Comparison of ENCODE assay signal across 10 mouse cellular contexts in genomic region chr16:23374938-23375337, GRCm38 (mm10). TPM values are rescaled to one million over a fixed set of nuclear protein-coding genes. Genes with fewer than 3 reads are reported as not detected.
DNase-seq lines count a peak whose midpoint lies in the region; ATAC-seq and TF ChIP-seq lines count a peak whose summit lies in the region.
"Had no signal": no experiment of that assay in that cellular context is flagged by ENCODE, and none has a peak within 500 bp of the region (broad histone marks: within the 10 kb centered on the region; RNA-seq: fewer than 3 reads in every experiment).

No protein-coding gene starts in this region.

- no peaks in the 10 kb centered on the region for H3K27me3 ChIP-seq in hindbrain, embryonic 12.5 days

- H3K4me1 ChIP-seq in hindbrain, embryonic 12.5 days = no peaks in the 10 kb centered on the region

- TF ChIP-seq POLR2A in brain, embryonic 14.5 days (IDR thresholded peaks at IDR 0.05; ENCODE audit: borderline replicate concordance, extremely low read depth, insufficient read depth, insufficient read length, poor library complexity, severe bottlenecking) = no peak

- no peak overlapping the region for H3K4me3 ChIP-seq in hindbrain, embryonic 12.5 days

- no peak overlapping the region for H3K9ac ChIP-seq in hindbrain, embryonic 12.5 days

- H3K36me3 ChIP-seq in hindbrain, embryonic 12.5 days = no peaks in the 10 kb centered on the region

- DNase-seq in layer of hippocampus, adult 9-10 months (ENCODE audit: low spot score) = peak; percentile 44
- no peak for DNase-seq in layer of hippocampus, postnatal 25 days (ENCODE audit: extremely low spot score in 1 of 2, low spot score in 1 of 2)
- peak; percentile 7 for DNase-seq in brain, embryonic 14.5 days (ENCODE audit: low read depth)
- DNase-seq in lung, postnatal 4 days = peak; percentile 34 to 43
- no peak for DNase-seq in adrenal gland, postnatal 10 days
- no peak for DNase-seq in layer of hippocampus, adult 8-10 months (ENCODE audit: low spot score in 2 of 2)

- no peak for TF ChIP-seq CTCF in brain, embryonic 14.5 days (IDR thresholded peaks at IDR 0.05; ENCODE audit: borderline replicate concordance, extremely low read depth, insufficient read depth, insufficient read length)

- no peaks in the 10 kb centered on the region for H3K9me3 ChIP-seq in hindbrain, embryonic 12.5 days (replicated peaks)

- H3K4me2 ChIP-seq in hindbrain, embryonic 12.5 days (replicated peaks) = no peak overlapping the region

- ATAC-seq in CD4-positive, CD25-positive, alpha-beta regulatory T cell, adult 4 months = peak; percentile 43
- ATAC-seq in hindbrain, embryonic 12.5 days (ENCODE audit: low FRiP score) = no peak
- ATAC-seq: activated CD4-positive, CD25-positive, alpha-beta regulatory T cell, adult 4 months had no signal

- no peak overlapping the region for H3K27ac ChIP-seq in hindbrain, embryonic 12.5 days

- WGBS in hindbrain, embryonic 12.5 days = 81% methylated on average over 5 of the region's 5 CpGs

RNA-seq across cellular contexts. Expression of gene Rtp1, which starts 54.0 kb away (rescaled TPM):
- under 1 TPM; 0.44 to 0.45 TPM for total RNA-seq in layer of hippocampus, postnatal 25 days (2021)
- polyA plus RNA-seq in CD4-positive, CD25-positive, alpha-beta regulatory T cell, adult 4 months (2017; shearing (Covaris generic)) = not detected
- 0.10 TPM in 2 replicates for polyA plus RNA-seq in brain, embryonic 14.5 days (2012; rRNA removed)
- not detected in 2 replicates for polyA plus RNA-seq in hindbrain, embryonic 12.5 days (2016; fragmentation: Nextera tagmentation; extraction: Ambion mirVana)
- not detected for total RNA-seq in adrenal gland, postnatal 10 days (2021)
- total RNA-seq in layer of hippocampus, adult 8-10 months (2022) = under 1 TPM; 0.27 to 0.57 (median 0.41) TPM
- polyA plus RNA-seq: activated CD4-positive, CD25-positive, alpha-beta regulatory T cell, adult 4 months; stomach, embryonic 14.5 days had no signal

Comparison
In these comparisons a context has a peak if more than half of its experiments do, and no peak if none do; other contexts are left out.
1. DNase-seq: peak in layer of hippocampus, adult 9-10 months (single experiment), brain, embryonic 14.5 days (single experiment) and lung, postnatal 4 days (2 of 2); none in layer of hippocampus, postnatal 25 days (0 of 2), adrenal gland, postnatal 10 days (single experiment) and layer of hippocampus, adult 8-10 months (0 of 2).